Mouse (Mus musculus) heart, embryonic 14.5 days (tissue): ENCODE measurements around the gene Paqr9. TPM values are rescaled to one million over a fixed set of nuclear protein-coding genes. Genes with fewer than 3 reads are reported as not detected.

ENCODE experiments used
- ATAC-seq: fragments of 200-750 bp; cut with Nextera tagmentation; 2 replicates; pipeline ENCODE4 v1.8.0; 2017; ENCODE audit warnings: low read depth, moderate TSS enrichment; ENCODE audit not compliant: insufficient number of reproducible peaks, insufficient read depth, low FRiP score
- H3K27ac ChIP-seq, 2 experiments: fragments of 200-500 bp in 1 of 2; fragments of 300-500 bp in 1 of 2; sonication (generic) in 1 of 2; replicated peaks in 1 of 2; 2 replicates each; pipeline ENCODE4 v1.5.1; 2012 to 2014; ENCODE audit warnings: low read depth in 2 of 2, low read length in 2 of 2, control low read depth in 1 of 2, mild to moderate bottlenecking in 1 of 2, mixed read lengths in 1 of 2; ENCODE audit not compliant: control insufficient read depth in 1 of 2, insufficient read depth in 1 of 2
- H3K27me3 ChIP-seq: fragments of 300-500 bp; sonication (generic); 2 replicates; pipeline ENCODE4 v1.6.1; 2014; ENCODE audit warnings: mild to moderate bottlenecking, low read length, control low read depth; ENCODE audit not compliant: control insufficient read depth, insufficient read depth
- H3K36me3 ChIP-seq: fragments of 300-500 bp; sonication (generic); 2 replicates; pipeline ENCODE4 v1.6.1; 2014; ENCODE audit warnings: mild to moderate bottlenecking, control low read depth, low read length, mixed read lengths; ENCODE audit not compliant: control insufficient read depth, insufficient read depth
- H3K4me1 ChIP-seq, 2 experiments: fragments of 200-500 bp in 1 of 2; fragments of 300-500 bp in 1 of 2; sonication (generic) in 1 of 2; 2 replicates each; pipeline ENCODE4 v1.6.1; 2012 to 2014; ENCODE audit warnings: low read length in 2 of 2, control low read depth in 1 of 2, mixed read lengths in 1 of 2; ENCODE audit not compliant: control insufficient read depth in 2 of 2, insufficient read depth in 2 of 2
- H3K4me2 ChIP-seq: fragments of 300-500 bp; sonication (generic); 2 replicates; pipeline ENCODE4 v1.6.1; 2014; ENCODE audit warnings: mild to moderate bottlenecking, low read length
- H3K4me3 ChIP-seq, 2 experiments: fragments of 200-500 bp in 1 of 2; fragments of 300-500 bp in 1 of 2; sonication (generic) in 1 of 2; 2 replicates each; pipeline ENCODE4 v1.5.1; 2012 to 2014; ENCODE audit warnings: low read length in 2 of 2, mild to moderate bottlenecking in 2 of 2, control low read depth in 1 of 2, low read depth in 1 of 2, moderate library complexity in 1 of 2; ENCODE audit not compliant: control insufficient read depth in 1 of 2, insufficient read depth in 1 of 2
- H3K9ac ChIP-seq: fragments of 300-500 bp; sonication (generic); 2 replicates; pipeline ENCODE4 v1.6.1; 2014; ENCODE audit warnings: mild to moderate bottlenecking, low read length
- H3K9me3 ChIP-seq: fragments of 300-500 bp; sonication (generic); 2 replicates; pipeline ENCODE4 v1.6.1; 2016; ENCODE audit warnings: low read length, control low read depth; ENCODE audit not compliant: control insufficient read depth
- WGBS: fragments of 180-500 bp; shearing (Covaris S2); extraction: QIAGEN DNeasy Blood & Tissue Kit; methylation state at CpG from one replicate; pipeline ENCODE4 v1.1.7; 2014; 5-methylcytosine and 5-hydroxymethylcytosine counted together
- polyA plus RNA-seq: library from polyadenylated mRNA; unstranded; fragments of >200 nt; fragmentation: Nextera tagmentation; extraction: Ambion mirVana; gene quantifications from 2 replicates; pipeline ENCODE4 v1.2.1, GENCODE M21; 2014

Paqr9 gene
- polyA plus RNA-seq, 1 experiment from 2014 or later, result 0.91 TPM

DNA sequence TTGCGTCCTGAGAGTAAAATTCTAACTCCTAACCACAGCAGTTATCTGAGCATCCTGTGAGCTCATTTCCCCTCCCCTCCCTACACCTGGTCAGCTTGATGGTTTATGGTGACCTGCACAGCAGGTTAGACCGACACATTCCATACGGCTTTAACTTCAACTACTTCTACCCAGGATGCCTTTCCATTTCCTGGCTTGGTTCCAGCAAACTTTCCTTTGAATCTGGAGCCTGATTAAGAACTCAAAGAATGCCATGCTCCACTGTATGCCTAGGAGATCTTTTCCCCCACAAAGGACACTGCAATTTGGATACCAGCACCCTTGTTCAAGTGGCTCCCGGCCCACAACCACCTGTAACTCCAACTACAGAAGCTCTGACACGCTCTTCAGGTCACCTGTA lies 38.9 kb upstream of the Paqr9 start:
- Histone ChIP-seq H3K9me3 (no peaks in the 10 kb centered on the region), H3K4me3 (no peak overlapping the region), H3K36me3 (no peaks in the 10 kb centered on the region), H3K4me2 (no peak overlapping the region), H3K27ac (no peak overlapping the region), H3K4me1 (no peaks in the 10 kb centered on the region), H3K27me3 (no peaks in the 10 kb centered on the region), H3K9ac (no peak overlapping the region)
- no peak for ATAC-seq
- 86% methylated on average over 5 of the region's 5 CpGs for WGBS

DNA sequence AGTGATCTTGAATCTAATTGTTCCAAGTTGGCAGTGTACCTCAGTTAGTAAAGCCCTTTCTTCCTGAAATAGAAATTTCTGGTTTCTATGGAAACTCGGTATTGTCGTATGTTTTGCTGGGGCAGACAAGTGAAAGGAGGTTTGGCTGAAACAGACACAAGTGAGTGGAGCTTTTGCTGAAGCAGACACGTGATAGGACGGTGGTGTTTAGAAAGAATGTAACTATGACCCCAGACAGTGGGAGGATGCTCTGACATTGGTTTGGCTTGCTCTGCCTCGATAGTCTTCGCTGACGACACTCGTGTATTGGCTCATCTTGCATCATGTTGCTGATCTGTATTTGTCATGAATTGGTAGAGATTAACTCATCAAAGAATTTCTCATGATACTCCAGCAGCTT lies 38.4 kb upstream of the Paqr9 start:
- H3K36me3 ChIP-seq, result no peaks in the 10 kb centered on the region
- no peaks in the 10 kb centered on the region for H3K4me1 ChIP-seq
- no peak overlapping the region for H3K4me3 ChIP-seq
- H3K4me2 ChIP-seq, result no peak overlapping the region
- H3K9ac ChIP-seq, result no peak overlapping the region
- H3K27me3 ChIP-seq, result no peaks in the 10 kb centered on the region
- H3K9me3 ChIP-seq, result no peaks in the 10 kb centered on the region
- ATAC-seq, result no peak
- H3K27ac ChIP-seq, result no peak overlapping the region
- WGBS, result 86% methylated on average over 8 of the region's 8 CpGs

DNA sequence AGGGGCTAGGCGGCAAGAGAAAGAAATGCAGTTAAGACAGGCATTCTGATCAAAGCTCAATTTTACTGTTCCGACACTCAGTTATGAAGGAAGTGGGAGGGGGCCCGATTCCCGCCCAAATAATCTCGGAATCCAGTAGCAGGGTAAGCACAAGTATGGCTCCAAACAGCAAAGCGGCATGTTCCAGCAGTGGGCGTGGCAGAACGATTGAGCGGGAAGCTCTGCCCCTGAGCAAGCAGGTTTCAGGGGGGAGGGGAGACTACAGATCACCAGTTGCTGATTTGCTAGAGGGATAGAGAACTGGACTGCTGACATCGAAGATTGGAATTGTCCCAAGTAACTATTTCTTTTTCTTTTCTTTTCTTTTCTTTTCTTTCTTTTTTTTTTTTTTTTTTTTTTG lies 37.9 kb upstream of the Paqr9 start:
- ATAC-seq, result no peak
- Histone ChIP-seq H3K27ac (no peak overlapping the region), H3K9ac (no peak overlapping the region), H3K4me2 (no peak overlapping the region), H3K36me3 (no peaks in the 10 kb centered on the region), H3K27me3 (no peaks in the 10 kb centered on the region), H3K9me3 (no peaks in the 10 kb centered on the region), H3K4me1 (no peaks in the 10 kb centered on the region), H3K4me3 (no peak overlapping the region)
- 34% methylated on average over 10 of the region's 10 CpGs for WGBS

DNA sequence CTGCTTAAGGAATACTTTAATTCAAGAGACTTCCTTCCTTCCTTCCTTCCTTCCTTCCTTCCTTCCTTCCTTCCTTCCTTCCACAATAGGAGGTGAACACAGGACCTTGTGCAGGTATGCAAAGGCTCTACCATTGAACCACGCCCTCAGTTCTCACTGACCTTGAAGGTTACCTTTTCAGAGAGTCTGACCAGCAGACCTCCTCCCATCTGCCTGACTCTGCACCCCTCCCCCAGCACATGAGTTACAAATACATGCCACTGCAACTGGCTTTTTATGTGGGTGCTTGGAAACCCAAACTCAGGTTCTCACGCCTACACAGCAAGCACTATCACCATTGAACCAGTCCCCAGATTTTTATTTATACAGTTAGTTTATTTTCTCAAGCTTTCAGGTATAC lies 36.9 kb upstream of the Paqr9 start:
- 90% methylated on average over 2 of the region's 2 CpGs for WGBS
- Histone ChIP-seq H3K27me3 (no peaks in the 10 kb centered on the region), H3K4me2 (no peak overlapping the region), H3K4me3 (no peak overlapping the region), H3K27ac (no peak overlapping the region), H3K9ac (no peak overlapping the region), H3K9me3 (no peaks in the 10 kb centered on the region), H3K4me1 (no peaks in the 10 kb centered on the region), H3K36me3 (no peaks in the 10 kb centered on the region)
- ATAC-seq, result no peak

DNA sequence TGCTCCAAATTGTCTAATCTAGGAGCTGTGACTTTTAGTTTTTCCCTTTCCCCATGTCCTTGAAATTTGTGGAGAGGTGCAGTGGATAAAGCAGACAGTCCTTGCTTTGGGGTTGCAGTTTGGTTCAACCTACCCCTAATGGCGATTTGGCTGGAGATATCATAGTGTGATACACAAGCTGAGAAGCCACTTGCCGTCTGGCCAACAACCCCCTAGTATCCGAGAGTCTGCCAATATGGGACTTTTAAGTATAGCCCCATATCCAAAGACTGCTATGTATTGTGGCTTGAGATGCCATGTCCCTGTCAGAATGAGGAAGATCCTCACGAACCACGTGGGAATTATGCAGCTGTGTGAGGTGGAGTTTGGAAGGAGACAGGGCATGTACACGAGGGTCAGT lies 34.1 kb upstream of the Paqr9 start:
- H3K4me2 ChIP-seq, result no peak overlapping the region

DNA sequence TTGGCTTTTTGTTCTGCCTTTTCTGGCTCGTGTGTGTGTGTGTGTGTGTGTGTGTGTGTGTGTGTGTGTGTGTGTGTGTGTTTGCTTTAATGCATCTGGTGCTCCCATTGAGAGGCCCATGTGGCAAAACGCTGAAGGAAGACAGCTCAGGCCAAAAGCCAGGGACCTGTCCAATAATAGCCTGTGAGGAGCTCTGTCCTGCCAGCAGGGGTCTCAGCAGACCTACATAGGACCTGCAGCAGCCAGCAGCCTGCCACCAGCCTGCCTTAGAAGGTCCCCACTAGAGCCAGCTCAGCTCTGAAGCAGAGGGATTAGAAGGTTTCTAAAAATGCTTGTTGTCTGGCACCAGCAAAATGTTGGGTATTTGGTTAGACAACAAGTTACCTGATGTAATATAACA lies 33.5 kb upstream of the Paqr9 start:
- H3K4me2 ChIP-seq, result no peak overlapping the region
- H3K27me3 ChIP-seq, result no peaks in the 10 kb centered on the region
- WGBS, result 23% methylated on average over 2 of the region's 2 CpGs
- H3K9ac ChIP-seq, result no peak overlapping the region
- no peak overlapping the region for H3K4me3 ChIP-seq
- H3K9me3 ChIP-seq, result no peaks in the 10 kb centered on the region
- H3K4me1 ChIP-seq, result no peaks in the 10 kb centered on the region
- peak; percentile 76; the same call in 1 of the 2 replicates for ATAC-seq
- H3K36me3 ChIP-seq, result no peaks in the 10 kb centered on the region
- H3K27ac ChIP-seq, result no peak overlapping the region

More for the DNA sequence above, 34.1 kb upstream of the Paqr9 start:
- Histone ChIP-seq H3K9me3 (no peaks in the 10 kb centered on the region), H3K27ac (no peak overlapping the region), H3K4me3 (no peak overlapping the region), H3K27me3 (no peaks in the 10 kb centered on the region), H3K4me1 (no peaks in the 10 kb centered on the region), H3K9ac (no peak overlapping the region), H3K36me3 (no peaks in the 10 kb centered on the region)
- ATAC-seq, result no peak
- WGBS, result 78% methylated on average over 6 of the region's 6 CpGs

DNA sequence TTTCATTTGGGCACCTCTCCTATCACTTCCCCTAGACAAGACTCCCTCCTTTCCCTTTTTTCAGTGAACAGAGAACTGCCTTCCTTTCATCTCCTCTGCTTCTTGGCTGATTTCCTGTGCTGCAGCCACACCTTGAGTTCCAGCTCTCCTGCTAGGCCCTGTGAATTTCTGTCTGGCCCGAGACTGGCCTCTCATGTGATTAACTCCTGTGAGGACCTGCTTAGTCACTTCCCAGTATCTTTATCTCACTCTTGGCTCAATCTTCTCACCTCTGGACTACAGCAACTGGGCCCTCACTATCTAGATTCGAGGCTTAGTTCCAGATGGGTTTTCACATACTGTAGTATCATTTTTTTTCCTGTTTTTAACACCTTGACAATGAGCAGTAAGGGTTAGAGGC lies 31.8 kb upstream of the Paqr9 start:
- Histone ChIP-seq H3K4me1 (no peaks in the 10 kb centered on the region), H3K4me2 (no peak overlapping the region), H3K4me3 (no peak overlapping the region), H3K36me3 (no peaks in the 10 kb centered on the region), H3K27me3 (no peaks in the 10 kb centered on the region), H3K27ac (no peak overlapping the region), H3K9ac (no peak overlapping the region), H3K9me3 (no peaks in the 10 kb centered on the region)
- 13% methylated on average over 2 of the region's 2 CpGs for WGBS
- no peak for ATAC-seq

DNA sequence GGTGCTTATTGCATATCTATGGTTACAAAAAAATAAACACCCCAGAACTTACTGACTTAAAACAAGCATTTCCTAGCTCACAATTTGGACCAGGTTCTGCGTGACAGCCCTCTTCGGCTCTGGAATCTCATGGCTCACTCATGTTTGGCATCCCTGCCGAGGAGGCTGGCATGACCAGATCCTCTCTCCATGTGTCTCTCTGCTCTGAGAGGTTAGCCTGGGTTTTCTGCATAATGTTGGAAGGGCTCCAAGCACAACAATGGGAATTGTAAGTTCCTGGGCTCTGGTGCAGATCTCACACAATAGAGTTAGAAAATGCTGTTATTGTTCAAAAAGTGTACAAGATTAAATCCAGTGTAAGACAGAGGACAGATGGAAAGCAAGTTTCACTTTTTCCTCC lies 28.3 kb upstream of the Paqr9 start:
- Histone ChIP-seq H3K4me3 (no peak overlapping the region), H3K36me3 (no peaks in the 10 kb centered on the region), H3K27ac (no peak overlapping the region), H3K9me3 (no peaks in the 10 kb centered on the region), H3K4me1 (no peaks in the 10 kb centered on the region), H3K4me2 (no peak overlapping the region), H3K27me3 (no peaks in the 10 kb centered on the region), H3K9ac (no peak overlapping the region)
- 56% methylated on average over 3 of the region's 3 CpGs for WGBS
- ATAC-seq, result no peak
